ENCODE assay signal across 1 mouse cellular context in the genomic region with DNA sequence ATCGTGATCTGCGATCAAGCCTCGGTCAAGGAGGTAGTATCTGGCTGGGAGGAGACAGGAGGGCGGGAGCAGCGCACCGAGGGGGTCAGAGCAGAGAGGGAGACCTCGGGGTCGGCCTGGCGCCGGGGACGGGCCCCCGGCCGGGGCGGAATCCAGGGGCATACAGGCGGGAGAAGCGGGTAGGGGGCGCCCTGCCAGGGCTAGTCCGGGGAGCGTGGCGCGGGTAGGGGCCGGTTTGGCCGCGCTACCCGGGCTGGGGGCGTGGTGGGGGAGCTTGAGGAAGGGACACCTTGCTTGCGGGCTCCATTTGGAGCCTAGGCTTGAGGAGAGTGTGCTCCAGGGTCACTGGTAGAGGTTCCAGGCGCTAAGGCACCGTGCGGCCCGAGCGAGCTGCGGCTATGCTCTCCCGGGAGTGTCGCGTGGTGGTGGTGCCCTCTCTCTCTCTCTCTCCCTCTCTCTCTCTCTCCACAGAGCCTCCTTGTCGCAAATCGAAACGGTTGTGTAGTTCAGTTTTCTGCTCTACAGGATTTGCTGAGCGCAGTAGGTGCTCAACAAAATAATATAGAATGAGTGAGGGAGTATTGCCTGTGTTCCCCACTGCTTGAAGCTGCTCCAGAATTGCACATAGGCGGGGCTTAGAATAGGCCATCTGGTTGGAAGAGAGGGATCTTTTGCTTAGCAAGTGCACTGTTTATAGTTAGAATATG.
TF ChIP-seq lines count a peak whose summit lies in the region.

No protein-coding gene starts in this region.

TF ChIP-seq in CH12.LX, 34 proteins besides CTCF, POLR2A, EP300 and RAD21:
- peak; percentile 72; the same call in 1 of the 2 replicates for TF ChIP-seq MXI1 (IDR thresholded peaks at IDR 0.05; ENCODE audit: low read depth, low read length)
- 0 out of 2 replicates have a peak, but pooled peaks have one; percentile 14 for TF ChIP-seq IRF4 (IDR thresholded peaks at IDR 0.05; ENCODE audit: low read depth, low read length)
- no peak for TF ChIP-seq MEF2A (IDR thresholded peaks at IDR 0.05; ENCODE audit: borderline replicate concordance, low read depth, low read length)
- no peak for TF ChIP-seq MAFK (IDR thresholded peaks at IDR 0.05; ENCODE audit: insufficient replicate concordance, low read length)
- 0 out of 2 replicates have a peak, but pooled peaks have one; percentile 4 for TF ChIP-seq KAT2A (IDR thresholded peaks at IDR 0.05; ENCODE audit: insufficient replicate concordance, low read length)
- TF ChIP-seq SIN3A (IDR thresholded peaks at IDR 0.05; ENCODE audit: low read length): peak; percentile 74
